Mouse (Mus musculus): ENCODE measurements at regions not wholly inside any gene's neighbourhood (a gene's known extent, or its start where the extent isn't known, plus 50 kb on each side); places are given as distances from the start of the nearest gene placed in this dataset.

GRCm38 (mm10) chr4:89372631-89373030 lies 61.8 kb upstream of the Cdkn2b start:
- TF ChIP-seq POLR2A (IDR thresholded peaks at IDR 0.05; ENCODE audit: insufficient read length, low read depth) = no peak
- TF ChIP-seq SRF (IDR thresholded peaks at IDR 0.05; ENCODE audit: control insufficient read depth, insufficient read length, low read depth) = no peak
- no peak for TF ChIP-seq USF1 (IDR thresholded peaks at IDR 0.05; ENCODE audit: low read depth)
- no peak for TF ChIP-seq POLR2AphosphoS2 (IDR thresholded peaks at IDR 0.05; ENCODE audit: insufficient read length, low read depth)
- TF ChIP-seq MAX (IDR thresholded peaks at IDR 0.05; ENCODE audit: low read depth) = no peak
- TF ChIP-seq TCF3 (IDR thresholded peaks at IDR 0.05; ENCODE audit: insufficient read length, low read depth) = no peak
- TF ChIP-seq TCF12 (IDR thresholded peaks at IDR 0.05; ENCODE audit: insufficient read depth, poor library complexity, severe bottlenecking) = no peak

Data from myocyte (in vitro differentiated cells).